Mouse (Mus musculus) erythroblast, embryonic 14.5 days (primary cell): ENCODE data around the gene D630003M21Rik.

ENCODE experiments used
- GATA1 ChIP-seq: IDR thresholded peaks from 2 replicates; pipeline ENCODE4 v1.6.1; 2012; ENCODE audit warnings: low read length, inconsistent platforms, mixed read lengths
- TAL1 ChIP-seq: IDR thresholded peaks from 3 replicates; pipeline ENCODE4 v1.6.1; 2012; ENCODE audit warnings: low read length, inconsistent platforms, mixed read lengths

GRCm38 (mm10) chr2:158183266-158183665 is 45.8 kb downstream of the D630003M21Rik start:
- TF ChIP-seq GATA1, result no peak
- no peak for TF ChIP-seq TAL1
